Mouse (Mus musculus): ENCODE results near the gene Lsamp.

DNA sequence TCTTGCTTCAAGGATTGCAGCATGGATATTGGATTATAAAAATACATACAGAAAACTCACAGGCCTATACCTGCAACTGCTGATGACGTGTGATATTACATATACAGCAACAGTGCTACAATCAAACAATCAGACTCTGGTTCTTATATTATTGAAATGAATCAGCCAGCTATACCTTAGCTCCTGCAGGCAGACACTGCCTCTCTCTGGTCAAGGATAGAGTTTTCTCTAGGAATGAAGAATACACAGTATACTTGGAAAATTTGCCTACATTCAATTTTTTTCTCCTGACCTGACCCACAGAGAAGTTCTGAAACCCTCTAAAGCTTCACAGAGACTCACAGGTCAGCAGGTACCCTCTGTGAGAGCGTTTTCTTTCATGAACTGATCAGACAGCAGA lies 1105.9 kb downstream of the Lsamp start:
- TF ChIP-seq CTCF (IDR thresholded peaks at IDR 0.05; ENCODE audit: low read depth) (no peak), EP300 (IDR thresholded peaks at IDR 0.05; ENCODE audit: low read depth) (no peak)
